Mouse (Mus musculus) frontal cortex, postnatal 25 days (tissue): ENCODE data around the gene Gm45140.

Experiments
- DNase-seq, 2 experiments: peaks; one replicate each; pipeline ENCODE4 v3.0.0; 2022; ENCODE audit warnings: low spot score in 2 of 2

Gene Gm45140

DNA sequence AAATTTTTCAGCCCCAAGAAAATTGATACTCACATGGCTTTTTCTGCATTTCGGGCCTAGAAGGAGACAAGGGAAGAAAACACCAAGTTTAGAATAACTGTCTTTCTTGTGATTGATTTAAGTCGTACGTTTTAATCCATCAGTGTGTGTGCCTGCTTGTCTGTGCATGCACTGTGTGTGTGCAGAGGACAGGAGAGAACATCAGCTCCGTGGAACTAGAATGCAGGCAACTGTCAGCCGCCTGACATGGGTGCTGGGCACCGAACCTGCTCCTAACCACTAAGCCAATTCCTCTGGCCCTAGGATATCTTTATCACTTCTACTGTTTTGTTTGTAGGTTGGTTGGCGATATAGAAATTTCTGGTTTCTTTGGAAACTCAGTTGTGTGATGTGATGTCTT, at the start of gene Gm45140:
Gene Gm45140, minus strand, starts transcription at position 101 of the 400 bp plus-strand sequence.
- no peak for DNase-seq

GRCm38 (mm10) chr6:87882816-87883215, 47.2 kb upstream of the Gm45140 start:
- DNase-seq: peak; percentile 57 to 75

DNA sequence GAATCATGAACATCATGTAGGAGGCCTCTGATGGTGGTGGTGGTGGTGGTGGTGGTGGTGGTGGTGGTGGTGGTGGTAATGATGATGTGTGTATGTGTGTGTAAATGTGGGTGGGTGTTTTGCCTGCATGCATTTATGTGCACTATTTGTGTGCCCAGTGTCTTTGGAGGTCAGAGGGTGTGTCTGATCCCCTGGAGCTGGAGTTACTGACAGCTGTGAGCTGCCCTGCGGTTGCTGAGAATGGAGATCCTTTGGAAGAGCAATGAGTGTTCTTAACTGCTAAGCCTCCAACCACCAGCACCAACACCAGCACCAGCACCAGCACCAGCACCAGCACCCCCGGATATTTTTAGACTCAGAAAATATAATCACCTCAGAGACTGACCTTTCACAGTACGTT, 46.6 kb upstream of the Gm45140 start:
- DNase-seq: no peak

GRCm38 (mm10) chr6:87879628-87880027, 44.0 kb upstream of the Gm45140 start:
- DNase-seq: no peak

DNA sequence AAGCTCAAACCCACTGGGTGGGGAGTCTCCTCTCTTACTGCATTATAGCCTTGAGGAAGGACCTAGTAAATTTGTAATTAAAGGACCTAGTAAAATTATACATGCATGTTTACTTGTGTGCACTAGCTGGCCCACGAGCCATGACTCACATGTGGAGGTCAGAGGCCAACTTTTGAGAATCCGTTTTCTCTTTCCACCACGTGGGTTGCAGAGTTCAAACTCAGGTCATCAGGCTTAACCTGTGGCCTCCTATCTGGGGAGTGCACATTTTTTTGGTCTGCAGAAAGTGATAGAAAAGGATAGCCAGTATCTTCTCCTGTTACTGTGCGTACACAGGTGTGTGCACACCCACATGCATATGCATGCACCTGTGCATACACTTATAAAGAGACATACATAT, 43.4 kb upstream of the Gm45140 start:
- no peak for DNase-seq

DNA sequence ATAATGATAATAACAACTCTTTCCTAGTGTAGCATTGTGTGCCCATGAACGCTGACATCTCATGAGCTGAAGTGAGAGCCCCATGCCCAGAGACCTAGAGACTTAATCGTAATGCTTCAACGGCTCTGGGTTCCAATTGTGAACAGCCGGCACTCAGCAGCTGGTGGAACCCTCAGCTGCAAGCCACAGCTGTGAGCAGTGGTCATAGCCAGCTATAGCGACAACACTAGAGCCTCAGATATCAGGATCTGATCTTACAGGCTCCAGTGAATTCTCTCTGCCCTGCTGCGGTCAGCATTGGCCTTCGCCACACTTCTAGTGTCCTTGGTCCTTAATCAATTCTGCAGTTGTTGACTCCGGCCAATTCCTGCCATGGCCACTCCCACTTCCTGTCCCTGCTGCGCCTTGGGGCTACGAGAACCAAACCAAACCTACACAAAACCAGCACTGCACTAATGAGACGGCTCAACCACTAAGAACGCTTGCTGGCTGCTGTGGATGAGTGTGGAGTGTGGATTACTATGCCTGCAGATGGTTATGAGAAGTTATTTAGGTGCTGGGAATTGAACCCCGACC, 40.6 kb upstream of the Gm45140 start:
- DNase-seq: no peak

DNA sequence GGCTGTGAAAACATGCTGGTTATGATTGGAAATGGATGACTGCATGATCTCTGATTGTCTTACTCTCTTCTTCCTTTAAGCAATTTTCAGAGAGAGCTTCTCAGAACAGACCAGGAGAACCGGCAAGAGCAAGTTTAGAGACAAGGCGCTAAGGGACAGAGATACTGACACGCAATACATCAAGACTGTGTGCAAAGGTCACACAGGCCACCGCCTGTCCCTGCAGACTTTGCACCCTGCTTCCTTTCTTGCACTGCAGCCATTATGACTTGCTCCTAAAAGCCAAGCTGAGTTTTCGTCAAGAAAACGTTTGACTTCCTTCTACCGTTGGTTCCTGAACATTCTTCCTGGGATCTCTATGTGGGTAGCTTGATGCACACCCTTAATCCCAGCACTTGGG, 40.0 kb upstream of the Gm45140 start:
- DNase-seq: no peak

GRCm38 (mm10) chr6:87875083-87875482, 39.5 kb upstream of the Gm45140 start:
- DNase-seq: no peak

- DNase-seq: no peak
Observed at GRCm38 (mm10) chr6:87873963-87874362, 38.4 kb upstream of the Gm45140 start.

DNA sequence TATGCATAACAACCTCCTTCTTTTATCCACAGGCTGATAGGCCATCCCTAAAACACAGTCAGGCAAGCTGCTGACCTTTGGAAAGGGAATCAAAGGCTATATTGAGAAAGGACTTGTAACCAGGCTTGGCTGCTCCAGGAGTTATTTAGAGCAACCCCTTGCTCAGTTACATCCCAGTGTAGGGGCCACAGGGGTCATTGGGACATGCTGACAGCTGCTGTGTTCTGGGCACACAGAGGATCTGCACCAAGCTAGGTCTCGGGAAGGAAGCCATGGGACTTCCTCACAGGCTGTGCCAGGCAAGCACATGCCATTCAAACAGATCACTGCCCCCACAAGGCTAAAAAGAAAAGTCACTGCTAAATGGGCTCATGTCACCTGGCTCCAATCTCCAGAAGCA, 37.5 kb upstream of the Gm45140 start:
- DNase-seq: no peak

GRCm38 (mm10) chr6:87871240-87871639, 35.6 kb upstream of the Gm45140 start:
- no peak for DNase-seq

- DNase-seq: no peak
Observed at GRCm38 (mm10) chr6:87870440-87870839, 34.8 kb upstream of the Gm45140 start.

DNA sequence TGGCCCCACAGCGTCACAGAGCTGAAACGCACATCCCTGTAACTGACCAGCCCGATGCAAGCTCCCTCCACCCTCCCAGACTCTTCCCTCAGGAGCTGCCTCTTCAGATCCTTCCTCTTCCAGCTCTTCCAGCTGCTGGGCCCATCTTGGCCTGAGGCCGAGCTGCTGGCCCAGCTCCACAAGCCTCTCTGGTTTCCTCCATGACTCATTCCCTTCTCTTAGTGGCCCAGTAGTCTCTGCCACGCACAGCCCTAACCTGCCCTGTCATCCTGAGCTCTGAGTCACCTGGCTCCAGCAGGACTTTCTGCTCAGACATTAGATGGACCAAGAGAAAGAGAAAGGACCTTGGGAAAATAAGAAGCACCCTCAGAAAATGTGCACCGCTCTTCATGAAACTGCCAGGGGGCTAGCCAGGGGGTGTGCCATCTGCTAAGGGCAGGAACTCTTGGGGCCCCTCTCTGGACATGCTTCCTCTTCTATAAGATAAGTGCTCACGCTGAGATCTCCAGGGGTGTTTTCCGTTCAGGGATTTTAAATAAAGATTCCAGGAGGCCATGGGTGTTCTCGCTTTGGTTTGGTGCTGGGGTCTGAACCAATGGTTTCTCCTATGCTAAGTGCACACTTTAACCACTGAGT, 33.4 kb upstream of the Gm45140 start:
- DNase-seq: no peak

DNA sequence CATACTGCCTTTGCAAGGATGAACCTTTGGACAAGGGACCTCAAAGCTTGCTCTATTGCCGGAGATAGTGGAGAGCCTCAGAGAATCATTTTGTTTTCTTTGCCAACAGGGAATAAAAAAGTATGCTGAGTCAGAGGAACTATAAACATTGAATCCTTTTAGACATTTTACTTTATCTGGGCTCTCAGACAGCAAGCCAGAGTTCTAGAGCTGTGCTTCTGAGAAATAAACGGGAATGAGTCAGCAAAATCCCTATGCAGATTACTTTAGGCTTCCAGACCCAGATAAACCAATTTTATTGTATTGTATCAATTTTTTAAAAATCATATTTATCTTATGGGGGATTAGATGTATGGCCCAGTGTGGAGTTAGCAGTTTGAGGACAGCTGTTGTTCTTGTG, 31.7 kb upstream of the Gm45140 start:
- DNase-seq: no peak

DNA sequence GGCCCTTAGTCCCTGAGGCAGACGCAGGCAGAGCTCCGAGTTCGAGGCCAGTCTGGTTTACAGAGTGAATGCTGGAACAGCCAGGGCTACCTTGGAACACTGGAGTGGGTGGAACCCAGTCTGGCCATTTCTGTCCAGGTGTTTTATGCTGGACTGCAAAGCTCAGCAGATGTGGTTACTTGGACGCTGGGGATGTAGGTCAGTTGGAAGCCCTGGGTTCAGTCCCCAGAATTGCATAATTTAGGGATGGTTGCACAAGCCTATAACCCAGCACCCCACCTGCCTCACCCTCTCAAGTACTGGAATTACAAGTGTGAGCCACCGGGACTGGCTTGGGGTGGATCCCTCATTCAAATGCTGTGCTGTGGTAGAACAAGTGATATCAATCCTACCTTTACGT, 30.6 kb upstream of the Gm45140 start:
- DNase-seq: no peak

DNA sequence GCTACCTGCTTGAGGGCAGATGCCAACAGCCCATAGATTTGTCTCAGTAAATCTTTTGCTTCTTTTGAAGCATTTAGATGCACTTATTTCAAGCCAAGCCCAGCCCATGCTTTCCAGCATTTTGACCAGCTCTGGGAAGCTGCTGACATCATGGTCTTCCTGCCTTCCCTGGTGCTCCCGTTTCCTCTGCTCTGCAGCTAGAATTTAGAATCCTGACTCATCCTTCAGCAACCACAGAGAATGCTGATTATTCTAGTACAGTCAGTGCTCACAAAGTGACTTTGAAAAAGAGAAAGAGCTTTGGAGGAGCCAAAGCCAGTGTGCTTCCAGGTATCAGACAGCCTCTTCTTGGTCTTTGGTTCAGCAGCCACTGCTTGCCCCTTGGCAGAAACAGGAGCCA, 21.5 kb upstream of the Gm45140 start:
- DNase-seq: no peak

- no peak for DNase-seq
Observed at GRCm38 (mm10) chr6:87853446-87853845, 17.9 kb upstream of the Gm45140 start.

DNA sequence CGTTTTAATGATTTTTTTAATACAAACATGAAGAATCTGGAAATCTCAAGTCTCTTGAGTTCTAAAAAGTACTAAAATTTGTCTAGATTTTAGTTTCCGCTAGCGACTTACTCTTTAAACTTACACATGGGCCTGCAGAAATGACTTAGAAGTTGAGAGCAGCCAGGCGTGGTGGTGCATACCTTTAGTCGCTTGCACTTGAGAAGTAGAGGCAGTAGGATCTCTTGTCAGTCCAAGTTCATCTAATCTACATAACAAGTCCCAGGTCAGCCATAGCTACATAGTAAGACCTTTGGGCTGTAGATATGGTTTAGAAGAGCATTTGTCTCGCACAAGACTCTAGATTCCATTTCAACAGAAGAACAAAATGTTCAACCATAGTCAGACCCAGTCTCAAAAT, 16.3 kb upstream of the Gm45140 start:
- no peak for DNase-seq

GRCm38 (mm10) chr6:87850900-87851614, 15.5 kb upstream of the Gm45140 start, which contains the start of gene Cnbp:
TSS of gene Cnbp (minus strand) at chr6:87851106.
- peak; percentile 90 to 94 for DNase-seq

DNA sequence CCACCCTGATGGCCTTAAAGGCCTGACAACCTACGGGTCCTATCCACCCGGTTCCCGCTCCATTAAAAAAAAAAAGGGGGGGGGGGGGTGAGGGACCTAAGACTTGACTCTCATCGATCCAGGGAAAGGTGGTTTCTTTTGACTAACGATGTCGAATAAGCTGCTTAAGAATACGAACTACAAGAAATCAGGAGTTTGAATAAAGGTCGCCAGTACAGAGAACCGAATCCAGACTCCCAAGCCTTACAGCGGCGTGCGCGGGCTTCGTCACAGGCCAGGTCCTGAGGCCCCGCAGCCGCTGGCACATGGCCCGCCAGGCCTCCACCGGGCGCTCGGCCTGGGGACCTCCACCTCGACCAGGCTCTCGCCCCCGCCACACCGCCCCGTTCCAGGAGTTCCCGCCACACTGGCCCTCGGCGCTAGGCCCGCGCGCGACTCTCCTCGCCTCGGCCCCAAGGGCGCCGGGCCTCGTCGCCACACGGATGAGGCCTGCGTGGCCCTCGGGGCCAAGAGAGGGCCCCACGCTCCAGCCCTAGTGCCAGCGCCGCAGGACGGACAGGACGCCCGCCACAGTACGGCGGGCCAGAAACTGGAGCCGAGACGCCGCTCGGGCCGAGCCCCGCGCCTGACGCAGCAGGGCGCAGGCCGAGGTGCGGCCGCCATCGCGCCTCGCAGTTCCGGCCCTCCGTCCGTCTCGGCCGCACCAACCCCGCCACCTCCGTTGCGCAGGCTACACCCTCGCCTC, 14.7 kb upstream of the Gm45140 start:
- peak in 1 of 2 experiments; percentile 31 for DNase-seq

- no peak for DNase-seq
Observed at GRCm38 (mm10) chr6:87849780-87850154, 14.2 kb upstream of the Gm45140 start.

- DNase-seq: no peak
Observed at GRCm38 (mm10) chr6:87846813-87847212, 11.2 kb upstream of the Gm45140 start.
